Mouse (Mus musculus) embryonic facial prominence, embryonic 12.5 days (tissue): ENCODE measurements around the gene P2ry6. TPM values are rescaled to one million over a fixed set of nuclear protein-coding genes. Genes with fewer than 3 reads are reported as not detected.

Experiments used
- ATAC-seq: fragments of 200-750 bp; cut with Nextera tagmentation; 2 replicates; pipeline ENCODE4 v1.8.0; 2017; ENCODE audit not compliant: insufficient number of reproducible peaks, insufficient read depth, low FRiP score, low TSS enrichment
- H3K27ac ChIP-seq: fragments of 300-500 bp; sonication (generic); 2 replicates; pipeline ENCODE4 v1.5.1; 2016; ENCODE audit warnings: mild to moderate bottlenecking
- H3K27me3 ChIP-seq: fragments of 300-500 bp; sonication (generic); 2 replicates; pipeline ENCODE4 v1.6.1; 2016; ENCODE audit warnings: mild to moderate bottlenecking, moderate library complexity
- H3K36me3 ChIP-seq: fragments of 300-500 bp; sonication (generic); 2 replicates; pipeline ENCODE4 v1.6.1; 2016; ENCODE audit warnings: mild to moderate bottlenecking
- H3K4me1 ChIP-seq: fragments of 300-500 bp; sonication (generic); 2 replicates; pipeline ENCODE4 v1.6.1; 2016
- H3K4me2 ChIP-seq: fragments of 300-500 bp; sonication (generic); replicated peaks from 2 replicates; pipeline ENCODE4 v1.6.1; 2016; ENCODE audit warnings: mild to moderate bottlenecking, moderate library complexity
- H3K4me3 ChIP-seq: fragments of 300-500 bp; sonication (generic); 2 replicates; pipeline ENCODE4 v1.5.1; 2016; ENCODE audit warnings: mild to moderate bottlenecking
- H3K9ac ChIP-seq: fragments of 300-500 bp; sonication (generic); 2 replicates; pipeline ENCODE4 v1.6.1; 2016; ENCODE audit warnings: mild to moderate bottlenecking, moderate library complexity
- H3K9me3 ChIP-seq: fragments of 300-500 bp; sonication (generic); 2 replicates; pipeline ENCODE4 v1.6.1; 2016; ENCODE audit warnings: mild to moderate bottlenecking, moderate library complexity
- WGBS: fragments of 180-500 bp; shearing (Covaris S2); methylation state at CpG from one replicate; pipeline ENCODE4 v1.1.7; 2016; 5-methylcytosine and 5-hydroxymethylcytosine counted together
- polyA plus RNA-seq: library from polyadenylated mRNA; unstranded; fragments of >200 nt; fragmentation: Nextera tagmentation; extraction: Ambion mirVana; gene quantifications from 2 replicates; pipeline ENCODE4 v1.2.1, GENCODE M21; 2016

The P2ry6 gene
- polyA plus RNA-seq, 1 experiment from 2014 or later: 3.6 TPM

DNA sequence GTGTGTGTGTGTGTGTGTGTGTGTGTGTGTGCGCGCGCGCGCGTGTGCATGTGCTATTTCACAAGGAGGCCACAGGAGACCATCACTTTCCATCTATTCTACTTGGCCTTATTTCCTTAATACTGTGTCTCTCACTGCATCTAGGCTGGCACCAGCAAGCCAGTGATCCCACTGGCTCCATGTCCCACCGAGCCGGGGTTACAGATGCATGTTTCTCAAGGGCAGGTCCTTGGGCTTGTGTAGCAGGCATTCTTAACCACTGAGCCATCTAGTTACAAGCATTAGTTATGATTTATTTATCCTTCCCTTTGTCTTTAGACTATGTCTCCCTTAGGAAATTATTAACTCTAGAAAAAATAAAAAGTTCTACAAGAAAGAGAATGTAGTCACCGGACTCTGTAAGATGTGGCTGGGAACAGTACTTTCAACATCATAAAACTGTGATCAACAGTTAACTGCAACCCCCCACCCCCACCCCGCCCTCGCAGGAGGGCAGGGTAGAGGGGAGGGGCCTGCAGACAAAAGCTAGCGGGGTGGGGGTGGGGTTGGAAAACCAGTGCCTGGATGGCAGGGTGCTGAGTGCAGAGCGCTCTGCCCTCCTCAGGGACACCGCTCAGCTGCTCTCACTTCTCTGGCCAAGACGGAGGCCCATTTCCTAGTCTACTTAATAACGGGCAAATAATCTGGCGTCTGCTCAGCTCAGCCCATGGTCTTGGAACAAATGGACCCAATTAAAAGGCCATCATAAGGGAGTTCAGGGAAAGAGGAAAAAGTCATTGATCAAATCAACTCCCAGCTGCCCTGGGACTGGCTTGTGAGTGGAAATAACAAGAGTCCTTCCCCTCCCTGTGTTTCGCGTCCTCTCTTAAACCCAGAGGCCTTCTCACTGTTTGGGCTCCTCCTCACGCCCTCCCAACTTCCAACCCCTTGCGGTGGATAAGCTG is 10.3 kb upstream of the P2ry6 start:
- Histone ChIP-seq H3K4me2 (0 out of 2 replicates have a peak overlapping the region, but pooled peaks have one; percentile 9), H3K4me1 (peaks cover 11% of the 10 kb centered on the region; the same call in 1 of the 2 replicates)

GRCm38 (mm10) chr7:100979175-100979574 is 4.7 kb upstream of the P2ry6 start:
- H3K4me1 ChIP-seq: peaks cover 6% of the 10 kb centered on the region; the same call in 1 of the 2 replicates
- ATAC-seq: peak; percentile 22; the same call in 1 of the 2 replicates
- H3K4me3 ChIP-seq: no peak overlapping the region
- H3K9me3 ChIP-seq: no peaks in the 10 kb centered on the region
- no peaks in the 10 kb centered on the region for H3K36me3 ChIP-seq
- peaks cover 16% of the 10 kb centered on the region for H3K27me3 ChIP-seq
- WGBS: 42% methylated on average over 2 of the region's 2 CpGs
- no peak overlapping the region for H3K9ac ChIP-seq
- H3K27ac ChIP-seq: no peak overlapping the region
- no peak overlapping the region for H3K4me2 ChIP-seq

More for the DNA sequence above, 10.3 kb upstream of the P2ry6 start:
- peak overlapping the region; percentile 51; the same call in 1 of the 2 replicates for H3K27ac ChIP-seq
- H3K4me3 ChIP-seq: no peak overlapping the region
- 39% methylated on average over 21 of the region's 21 CpGs for WGBS
- H3K27me3 ChIP-seq: no peaks in the 10 kb centered on the region
- no peak overlapping the region for H3K9ac ChIP-seq
- no peaks in the 10 kb centered on the region for H3K9me3 ChIP-seq
- H3K36me3 ChIP-seq: no peaks in the 10 kb centered on the region
- no peak for ATAC-seq

DNA sequence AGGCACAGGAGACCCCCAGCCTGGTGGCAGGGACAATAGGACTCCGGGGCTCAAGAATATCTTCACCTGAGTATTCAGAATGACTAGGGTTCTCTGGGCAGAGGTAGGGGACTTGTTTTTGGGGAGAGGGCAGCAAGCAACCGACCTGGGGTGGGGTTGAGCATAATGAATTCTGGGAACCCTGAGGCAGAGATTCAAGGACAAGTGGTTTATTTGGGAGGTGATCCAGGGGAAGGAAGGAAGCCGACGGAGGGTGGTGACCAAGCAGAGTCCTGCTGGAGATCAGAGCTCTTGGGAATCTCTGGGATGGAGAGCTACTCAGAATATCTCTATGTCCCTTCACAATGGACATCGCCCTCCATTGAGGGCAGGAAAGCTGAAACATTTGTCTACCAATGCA is 3.7 kb upstream of the P2ry6 start:
- Histone ChIP-seq H3K4me2 (no peak overlapping the region), H3K9me3 (no peaks in the 10 kb centered on the region), H3K27ac (no peak overlapping the region), H3K4me3 (no peak overlapping the region), H3K4me1 (peaks cover 8% of the 10 kb centered on the region; the same call in 1 of the 2 replicates), H3K9ac (no peak overlapping the region), H3K36me3 (no peaks in the 10 kb centered on the region), H3K27me3 (peaks cover 26% of the 10 kb centered on the region)
- ATAC-seq: no peak
- 85% methylated on average over 5 of the region's 5 CpGs for WGBS

DNA sequence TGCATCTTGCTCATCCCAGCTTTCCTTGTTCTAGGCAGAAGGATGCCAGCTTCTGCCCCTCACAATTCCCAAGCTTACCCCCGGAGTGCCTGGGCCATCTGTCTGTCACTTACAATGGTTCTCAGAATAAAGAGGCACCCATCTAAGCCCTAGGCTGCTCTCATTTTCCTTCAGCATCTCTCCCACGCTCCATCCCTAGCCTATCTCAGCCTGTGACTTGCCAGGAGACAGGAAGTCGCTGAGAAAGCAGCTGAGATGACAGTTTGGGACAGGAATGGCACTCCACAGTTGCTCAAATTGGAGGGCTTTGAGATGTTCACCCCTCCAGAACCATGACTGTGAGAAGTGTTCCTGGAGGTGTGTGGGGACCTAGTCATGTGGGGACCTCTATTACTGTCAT is 1.6 kb downstream of the P2ry6 start:
- Histone ChIP-seq H3K36me3 (no peaks in the 10 kb centered on the region), H3K4me3 (no peak overlapping the region), H3K27me3 (peaks cover 39% of the 10 kb centered on the region), H3K27ac (no peak overlapping the region), H3K9ac (no peak overlapping the region), H3K4me1 (peaks cover 8% of the 10 kb centered on the region; the same call in 1 of the 2 replicates), H3K9me3 (no peaks in the 10 kb centered on the region), H3K4me2 (no peak overlapping the region)
- WGBS: 42% methylated on average over 3 of the region's 3 CpGs
- no peak for ATAC-seq

DNA sequence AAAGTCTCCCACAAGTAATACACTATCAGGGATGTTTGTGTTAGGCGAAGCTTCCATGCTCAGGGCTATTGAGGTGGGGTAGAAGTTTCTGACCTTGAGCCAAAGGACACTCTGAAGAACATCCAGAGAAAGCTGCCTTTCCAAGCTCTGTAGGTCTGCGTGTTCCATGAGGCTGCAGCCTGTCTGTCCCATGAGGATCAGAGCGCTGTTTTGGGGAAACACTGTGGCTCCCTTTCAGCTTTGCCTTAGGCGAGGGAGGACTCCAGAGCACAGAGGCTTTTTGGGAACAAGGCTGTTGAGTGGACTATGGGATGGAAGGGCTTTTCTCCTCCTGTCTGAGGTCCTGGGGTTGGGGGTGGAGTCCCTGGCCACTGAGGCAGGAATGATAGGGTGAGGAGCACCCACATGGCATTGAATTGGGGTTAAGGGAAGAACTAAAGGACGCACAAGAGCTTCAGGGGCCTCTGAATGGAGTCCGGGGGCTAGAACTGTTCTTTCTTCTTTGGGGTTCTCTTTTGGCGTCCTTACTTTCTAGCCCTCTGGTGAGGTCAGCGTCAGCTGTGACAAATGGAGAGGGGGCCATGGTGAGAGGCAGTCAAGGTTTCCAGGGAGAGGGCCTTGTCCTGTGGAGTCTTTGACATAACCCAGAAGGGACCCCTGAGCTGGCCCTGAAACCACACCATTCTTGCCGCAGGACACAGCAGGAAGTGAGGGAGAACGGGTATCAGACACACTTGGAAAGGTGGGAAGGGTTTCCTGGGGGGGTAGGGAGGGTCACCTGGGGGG is 5.4 kb downstream of the P2ry6 start:
- no peak overlapping the region for H3K4me2 ChIP-seq
- no peak overlapping the region for H3K9ac ChIP-seq
- H3K27ac ChIP-seq: no peak overlapping the region
- peaks cover 22% of the 10 kb centered on the region for H3K27me3 ChIP-seq
- WGBS: 74% methylated on average over 10 of the region's 10 CpGs
- H3K36me3 ChIP-seq: no peaks in the 10 kb centered on the region
- no peak overlapping the region for H3K4me3 ChIP-seq
- no peak for ATAC-seq
- no peaks in the 10 kb centered on the region for H3K9me3 ChIP-seq
- H3K4me1 ChIP-seq: peaks cover 1% of the 10 kb centered on the region; the same call in 1 of the 2 replicates

GRCm38 (mm10) chr7:100968376-100968775 is 6.1 kb downstream of the P2ry6 start:
- Histone ChIP-seq H3K36me3 (no peaks in the 10 kb centered on the region), H3K4me3 (no peak overlapping the region), H3K4me1 (no peaks in the 10 kb centered on the region), H3K9ac (no peak overlapping the region), H3K27ac (no peak overlapping the region), H3K9me3 (no peaks in the 10 kb centered on the region), H3K27me3 (peaks cover 15% of the 10 kb centered on the region), H3K4me2 (no peak overlapping the region)
- 85% methylated on average over 6 of the region's 6 CpGs for WGBS
- ATAC-seq: no peak

- Histone ChIP-seq H3K27ac (no peak overlapping the region), H3K4me1 (no peaks in the 10 kb centered on the region), H3K4me3 (no peak overlapping the region), H3K9me3 (no peaks in the 10 kb centered on the region), H3K27me3 (peaks cover 10% of the 10 kb centered on the region), H3K4me2 (no peak overlapping the region), H3K36me3 (no peaks in the 10 kb centered on the region), H3K9ac (no peak overlapping the region)
- ATAC-seq: no peak
- 75% methylated on average over 9 of the region's 9 CpGs for WGBS
Observed at GRCm38 (mm10) chr7:100967850-100968249, 6.6 kb downstream of the P2ry6 start.

DNA sequence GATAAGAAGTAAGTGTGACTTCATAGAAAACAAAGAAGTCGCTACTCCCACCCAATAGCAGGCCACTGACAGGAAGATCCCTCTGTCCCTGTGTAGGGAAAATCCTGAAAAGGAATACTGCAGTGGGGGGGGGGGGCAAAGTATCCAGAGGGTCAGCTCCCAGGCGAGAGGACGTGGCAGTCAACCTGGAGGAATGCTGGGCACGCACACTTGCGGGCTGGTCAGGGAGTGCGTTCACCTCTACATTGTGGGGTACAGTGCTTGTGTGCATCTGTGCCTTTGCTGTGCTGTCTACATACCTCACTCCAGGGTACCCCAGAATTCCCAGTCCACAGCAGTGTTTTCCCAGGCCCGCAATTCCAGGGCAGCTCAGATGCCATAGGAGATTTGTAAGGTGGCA is 8.4 kb downstream of the P2ry6 start:
- no peaks in the 10 kb centered on the region for H3K9me3 ChIP-seq
- WGBS: 80% methylated on average over 7 of the region's 7 CpGs
- no peaks in the 10 kb centered on the region for H3K4me1 ChIP-seq
- H3K9ac ChIP-seq: no peak overlapping the region
- H3K36me3 ChIP-seq: no peaks in the 10 kb centered on the region
- H3K27me3 ChIP-seq: no peaks in the 10 kb centered on the region
- H3K4me2 ChIP-seq: no peak overlapping the region
- ATAC-seq: no peak
- no peak overlapping the region for H3K4me3 ChIP-seq
- no peak overlapping the region for H3K27ac ChIP-seq

GRCm38 (mm10) chr7:100965079-100965478 is 9.4 kb downstream of the P2ry6 start:
- Histone ChIP-seq H3K4me1 (no peaks in the 10 kb centered on the region), H3K4me3 (no peak overlapping the region), H3K9me3 (no peaks in the 10 kb centered on the region), H3K9ac (no peak overlapping the region), H3K27me3 (no peaks in the 10 kb centered on the region), H3K27ac (no peak overlapping the region), H3K36me3 (no peaks in the 10 kb centered on the region), H3K4me2 (no peak overlapping the region)
- 15% methylated on average over 4 of the region's 4 CpGs for WGBS
- no peak for ATAC-seq

- no peaks in the 10 kb centered on the region for H3K4me1 ChIP-seq
- H3K27ac ChIP-seq: 0 out of 2 replicates have a peak overlapping the region, but pooled peaks have one; percentile 36
- H3K36me3 ChIP-seq: no peaks in the 10 kb centered on the region
- H3K9me3 ChIP-seq: no peaks in the 10 kb centered on the region
- no peak overlapping the region for H3K4me2 ChIP-seq
- H3K9ac ChIP-seq: no peak overlapping the region
- H3K4me3 ChIP-seq: no peak overlapping the region
- no peaks in the 10 kb centered on the region for H3K27me3 ChIP-seq
- no peak for ATAC-seq
- WGBS: 74% methylated on average over 6 of the region's 6 CpGs
Observed at GRCm38 (mm10) chr7:100964242-100964641, 10.2 kb downstream of the P2ry6 start.

- ATAC-seq: no peak
- Histone ChIP-seq H3K4me2 (no peak overlapping the region), H3K27me3 (no peaks in the 10 kb centered on the region), H3K27ac (no peak overlapping the region), H3K4me3 (no peak overlapping the region), H3K9ac (no peak overlapping the region), H3K9me3 (no peaks in the 10 kb centered on the region), H3K4me1 (no peaks in the 10 kb centered on the region), H3K36me3 (no peaks in the 10 kb centered on the region)
- 50% methylated on average over 8 of the region's 8 CpGs for WGBS
Observed at GRCm38 (mm10) chr7:100963381-100963780, 11.1 kb downstream of the P2ry6 start.
